Mouse (Mus musculus) CH12.LX (cell line): ENCODE data around the gene Stoml2. TPM values are rescaled to one million over a fixed set of nuclear protein-coding genes. Genes with fewer than 3 reads are reported as not detected.

Source experiments
- DNase-seq: peaks from one replicate; pipeline ENCODE4 v3.0.0-alpha.2; 2013; ENCODE audit errors: extremely low read depth
- H3K27ac ChIP-seq: 2 replicates; pipeline ENCODE4 v1.5.1; 2012; ENCODE audit warnings: low read depth, mild to moderate bottlenecking, control low read depth, moderate library complexity; ENCODE audit not compliant: insufficient read depth
- H3K27me3 ChIP-seq: replicated peaks from 2 replicates; pipeline ENCODE3; 2012; ENCODE audit warnings: inconsistent platforms
- H3K36me3 ChIP-seq, 2 experiments: replicated peaks in 1 of 2; 2 replicates each; pipeline versions ENCODE3 to v1.6.1; 2012; ENCODE audit warnings: inconsistent platforms in 1 of 2, low read length in 1 of 2, mild to moderate bottlenecking in 1 of 2, mixed read lengths in 1 of 2, moderate library complexity in 1 of 2; ENCODE audit not compliant: control insufficient read depth in 1 of 2, insufficient read depth in 1 of 2
- H3K4me1 ChIP-seq, 2 experiments: 2 replicates each; pipeline ENCODE4 v1.6.1; 2012; ENCODE audit warnings: inconsistent platforms in 1 of 2, moderate library complexity in 1 of 2; ENCODE audit not compliant: insufficient read depth in 2 of 2, control insufficient read depth in 1 of 2
- H3K4me2 ChIP-seq: 2 replicates; pipeline ENCODE4 v1.6.1; 2012; ENCODE audit warnings: low read depth, mild to moderate bottlenecking, control low read depth; ENCODE audit not compliant: poor library complexity, insufficient read depth, severe bottlenecking
- H3K4me3 ChIP-seq, 3 experiments: fragments of 150-350 bp in 1 of 3; sonication (generic) in 1 of 3; replicated peaks in 1 of 3; 2 replicates each; pipeline versions ENCODE3 to v1.5.1; 2011 to 2012; ENCODE audit warnings: low read depth in 2 of 3, low read length in 2 of 3, mild to moderate bottlenecking in 2 of 3, moderate library complexity in 2 of 3, control low read depth in 1 of 3, improper control_type of control experiment in 1 of 3, inconsistent platforms in 1 of 3, mixed read lengths in 1 of 3; ENCODE audit not compliant: poor library complexity in 1 of 3
- H3K79me2 ChIP-seq: replicated peaks from 2 replicates; pipeline ENCODE4 v1.6.1; 2012; ENCODE audit warnings: mild to moderate bottlenecking, moderate library complexity; ENCODE audit not compliant: control insufficient read depth, poor library complexity, insufficient read depth, severe bottlenecking; ENCODE audit errors: extremely low read depth
- H3K9ac ChIP-seq: 2 replicates; pipeline ENCODE4 v1.6.1; 2012; ENCODE audit warnings: low read depth, mild to moderate bottlenecking, control low read depth, moderate library complexity; ENCODE audit not compliant: insufficient read depth
- H3K9me3 ChIP-seq: replicated peaks from 2 replicates; pipeline ENCODE3; 2012; ENCODE audit warnings: low read length, inconsistent platforms, mixed read lengths
- CTCF ChIP-seq, 2 experiments: IDR thresholded peaks in 1 of 2; conservative IDR thresholded peaks in 1 of 2; 2 replicates each; pipeline ENCODE4 v1.5.1; 2011 to 2012; ENCODE audit warnings: low read depth in 2 of 2, low read length in 2 of 2, improper control_type of control experiment in 1 of 2, inconsistent platforms in 1 of 2, mild to moderate bottlenecking in 1 of 2, moderate library complexity in 1 of 2
- ETS1 ChIP-seq: conservative IDR thresholded peaks from 2 replicates; pipeline ENCODE4 v1.6.1; 2012; ENCODE audit warnings: low read depth, mild to moderate bottlenecking, inconsistent platforms, low read length, improper control_type of control experiment, moderate library complexity
- HCFC1 ChIP-seq: IDR thresholded peaks from 2 replicates; pipeline ENCODE4 v1.6.1; 2012; ENCODE audit warnings: low read depth, mild to moderate bottlenecking, inconsistent platforms, low read length, improper control_type of control experiment
- IRF4 ChIP-seq: IDR thresholded peaks from 2 replicates; pipeline ENCODE4 v1.6.1; 2014; ENCODE audit warnings: low read depth, mild to moderate bottlenecking, inconsistent platforms, low read length, improper control_type of control experiment
- MAZ ChIP-seq: IDR thresholded peaks from 2 replicates; pipeline ENCODE4 v1.6.1; 2012; ENCODE audit warnings: low read depth, mild to moderate bottlenecking, inconsistent platforms, low read length, improper control_type of control experiment, moderate library complexity
- MEF2A ChIP-seq: IDR thresholded peaks from 2 replicates; pipeline ENCODE4 v1.6.1; 2014; ENCODE audit warnings: low read depth, mild to moderate bottlenecking, inconsistent platforms, low read length, improper control_type of control experiment, borderline replicate concordance
- MYC ChIP-seq: IDR thresholded peaks from 2 replicates; pipeline ENCODE4 v1.6.1; 2011; ENCODE audit warnings: low read depth, mild to moderate bottlenecking, improper control_type of control experiment, low read length
- PAX5 ChIP-seq: IDR thresholded peaks from 2 replicates; pipeline ENCODE4 v1.6.1; 2012; ENCODE audit warnings: low read length, inconsistent platforms, mixed read lengths
- POLR2AphosphoS2 ChIP-seq: IDR thresholded peaks from 2 replicates; pipeline ENCODE4 v1.6.1; 2011; ENCODE audit warnings: low read depth, low read length, improper control_type of control experiment
- SMC3 ChIP-seq: IDR thresholded peaks from 2 replicates; pipeline ENCODE4 v1.6.1; 2011; ENCODE audit warnings: low read depth, low read length, improper control_type of control experiment
- TBP ChIP-seq: conservative IDR thresholded peaks from 2 replicates; pipeline ENCODE4 v1.6.1; 2011; ENCODE audit warnings: low read depth, low read length, improper control_type of control experiment
- TCF12 ChIP-seq: IDR thresholded peaks from 2 replicates; pipeline ENCODE4 v1.6.1; 2014; ENCODE audit warnings: low read depth, mild to moderate bottlenecking, inconsistent platforms, low read length, improper control_type of control experiment
- ZC3H11A ChIP-seq: IDR thresholded peaks from 2 replicates; pipeline ENCODE4 v1.6.1; 2012; ENCODE audit warnings: low read depth, mild to moderate bottlenecking, inconsistent platforms, low read length, improper control_type of control experiment
- ZMIZ1 ChIP-seq: IDR thresholded peaks from 2 replicates; pipeline ENCODE4 v1.6.1; 2012; ENCODE audit warnings: low read depth, mild to moderate bottlenecking, inconsistent platforms, low read length, improper control_type of control experiment
- ZNF384 ChIP-seq: IDR thresholded peaks from 2 replicates; pipeline ENCODE4 v1.6.1; 2012; ENCODE audit warnings: low read depth, low read length, improper control_type of control experiment, inconsistent platforms
- dilution Hi-C: fragments of 300-500 bp; cut with MboI; formaldehyde crosslinking; loops from 2 replicates; pipeline ENCODE4 v1.14.3; 2020; ENCODE audit warnings: low sequenced_read_pairs; ENCODE audit not compliant: extremely low pct_unique_long_range_greater_than_20kb, extremely low pct_ligation_motif_present
- in situ Hi-C: fragments of 300-500 bp; cut with MboI; formaldehyde crosslinking; loops from 3 replicates; pipeline ENCODE4 v1.14.3; 2019; ENCODE audit warnings: low sequenced_read_pairs, low pct_ligation_motif_present, low pct_unique_long_range_greater_than_20kb, mixed read lengths
- polyA plus RNA-seq: library from polyadenylated mRNA; unstranded; fragments of >175 nt; gene quantifications from 2 replicates; pipeline ENCODE4 v1.2.1, GENCODE M21; 2012; ENCODE audit warnings: low read depth; ENCODE audit not compliant: insufficient read length
- total RNA-seq, 2 experiments: library from RNA; depleted of rRNA; stranded (reverse); fragments of 300-350 nt in 1 of 2; fragments of >200 nt in 1 of 2; gene quantifications; 2 replicates each; pipeline ENCODE4 v1.2.3; 2012 to 2014

Gene Stoml2
- total and polyA plus RNA-seq, 3 experiments, result 293 to 330 (median 296) TPM

DNA sequence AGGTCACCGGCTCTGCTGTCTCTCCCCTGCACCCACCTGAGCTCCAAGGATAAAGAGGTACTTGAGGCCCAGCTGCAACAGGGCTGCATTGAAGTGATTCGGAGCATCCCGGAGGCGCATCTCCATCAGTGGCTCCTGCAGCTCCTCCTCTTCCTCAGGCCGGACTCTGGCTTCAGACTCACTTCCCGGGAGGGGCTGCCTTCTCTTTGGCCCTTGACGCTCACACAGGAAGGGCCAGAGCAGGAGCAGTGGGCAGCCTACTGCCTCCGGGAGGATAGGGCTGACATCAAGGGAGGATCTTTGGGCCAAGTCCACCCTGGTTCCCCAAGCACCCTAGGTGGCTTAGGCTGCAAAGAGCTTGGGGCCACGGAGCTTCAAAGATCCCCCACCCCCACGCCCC, 12.3 kb downstream of the Stoml2 start:
- Histone ChIP-seq H3K36me3 (peaks cover 58 to 75% of the 10 kb centered on the region in 2 experiments), H3K4me3 (no peak overlapping the region), H3K79me2 (no peaks in the 10 kb centered on the region), H3K9me3 (no peaks in the 10 kb centered on the region), H3K9ac (no peak overlapping the region), H3K4me2 (no peak overlapping the region), H3K27me3 (no peaks in the 10 kb centered on the region), H3K27ac (no peak overlapping the region), H3K4me1 (peaks cover 3 to 5% of the 10 kb centered on the region in 2 experiments; a peak in 3 of 4 replicates)
- no peak for TF ChIP-seq MEF2A
- TF ChIP-seq ZC3H11A, result no peak
- TF ChIP-seq ZMIZ1, result no peak
- TF ChIP-seq PAX5, result no peak
- TF ChIP-seq HCFC1, result no peak
- no peak for TF ChIP-seq ETS1
- TF ChIP-seq SMC3, result no peak
- TF ChIP-seq MAZ, result no peak
- no peak for DNase-seq
- in situ Hi-C loops, result loop anchor here (25.0 kb wide), 1 partner anchor 543 kb away; the partner anchor contains the start of genes Creb3 and Tln1
- dilution Hi-C loops, result no loop called here

DNA sequence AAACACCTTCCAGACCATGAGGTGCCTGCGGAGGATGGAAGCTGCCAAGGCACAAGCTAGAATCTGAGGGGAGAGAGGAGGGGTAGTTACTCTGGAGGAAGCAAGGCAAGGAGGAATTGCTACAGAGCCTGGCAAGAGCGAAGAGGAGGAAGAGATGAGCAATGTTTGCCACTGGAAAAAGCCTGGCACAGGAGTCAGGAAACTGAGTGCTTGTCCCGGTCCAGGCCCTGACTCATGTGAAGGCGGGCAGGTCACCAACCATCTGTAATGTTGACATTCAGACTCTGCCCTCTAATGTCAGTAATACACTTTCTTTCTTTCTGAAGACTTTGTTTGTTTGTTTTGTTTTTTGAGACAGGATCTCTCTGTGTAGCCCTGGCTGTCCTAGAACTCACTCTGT, 13.4 kb downstream of the Stoml2 start:
- in situ Hi-C loops, result loop anchor here (25.0 kb wide), 1 partner anchor 544 kb away; the partner anchor contains the start of genes Creb3 and Tln1
- TF ChIP-seq POLR2AphosphoS2 (no peak), ZC3H11A (no peak), MYC (no peak), ZNF384 (no peak), IRF4 (no peak), TCF12 (no peak), TBP (no peak), CTCF (conservative IDR thresholded peaks at IDR 0.05 in 1 of 2, IDR thresholded peaks at IDR 0.05 in 1 of 2; ENCODE audit: low read depth in 2 of 2, low read length in 2 of 2) (no peak)
- Histone ChIP-seq H3K79me2 (no peaks in the 10 kb centered on the region), H3K36me3 (peaks cover 55 to 65% of the 10 kb centered on the region in 2 experiments), H3K4me3 (no peak overlapping the region), H3K4me2 (no peak overlapping the region), H3K4me1 (no peaks in the 10 kb centered on the region), H3K9me3 (no peaks in the 10 kb centered on the region), H3K27ac (no peak overlapping the region), H3K27me3 (no peaks in the 10 kb centered on the region), H3K9ac (no peak overlapping the region)
- dilution Hi-C loops, result no loop called here
- DNase-seq, result no peak
